Mouse (Mus musculus): ENCODE data around the gene Ess2.
A peak's percentile ranks its signal among the peaks of the same experiment; 100 is the strongest.
"Not testable (repeated sequence)": the region's sequence is repeated elsewhere in the genome, so short reads cannot be mapped to it uniquely, and the experiment has no call there.

Ess2 gene

GRCm38 (mm10) chr16:17911052-17911595 lies at the start of gene Ess2:
Gene Ess2, minus strand, starts transcription at chr16:17911348.
- DNase-seq, result peak; percentile 97

- DNase-seq, result not testable (repeated sequence)
Observed at GRCm38 (mm10) chr16:17956052-17956638, 45.0 kb upstream of the Ess2 start.

- no peak for DNase-seq
Observed at GRCm38 (mm10) chr16:17951618-17952017, 40.5 kb upstream of the Ess2 start.

- DNase-seq, result no peak
Observed at GRCm38 (mm10) chr16:17950068-17950467, 38.9 kb upstream of the Ess2 start.

- DNase-seq, result no peak
Observed at GRCm38 (mm10) chr16:17949421-17949877, 38.3 kb upstream of the Ess2 start.

- DNase-seq, result peak; percentile 55
Observed at GRCm38 (mm10) chr16:17945081-17945831, 34.1 kb upstream of the Ess2 start.

GRCm38 (mm10) chr16:17943466-17943865 lies 32.3 kb upstream of the Ess2 start:
- DNase-seq, result no peak

GRCm38 (mm10) chr16:17939255-17939751 lies 28.2 kb upstream of the Ess2 start:
- DNase-seq, result no peak

- DNase-seq, result peak; percentile 86
Observed at GRCm38 (mm10) chr16:17938821-17939220, 27.7 kb upstream of the Ess2 start.

GRCm38 (mm10) chr16:17938187-17938586 lies 27.0 kb upstream of the Ess2 start:
- DNase-seq, result no peak

- DNase-seq, result peak; percentile 53
Observed at GRCm38 (mm10) chr16:17936776-17937175, 25.6 kb upstream of the Ess2 start.

GRCm38 (mm10) chr16:17934445-17934910 lies 23.3 kb upstream of the Ess2 start:
- DNase-seq, result no peak

- no peak for DNase-seq
Observed at GRCm38 (mm10) chr16:17933594-17934444, 22.7 kb upstream of the Ess2 start.

GRCm38 (mm10) chr16:17931906-17932460 lies 20.8 kb upstream of the Ess2 start:
- no peak for DNase-seq

- DNase-seq, result no peak
Observed at GRCm38 (mm10) chr16:17929631-17930030, 18.5 kb upstream of the Ess2 start.

GRCm38 (mm10) chr16:17929211-17929610 lies 18.1 kb upstream of the Ess2 start:
- no peak for DNase-seq

GRCm38 (mm10) chr16:17928627-17929104 lies 17.5 kb upstream of the Ess2 start:
- DNase-seq, result peak; percentile 92

GRCm38 (mm10) chr16:17928087-17928580 lies 17.0 kb upstream of the Ess2 start, which contains the start of gene Slc25a1:
Gene Slc25a1, minus strand, starts transcription at chr16:17928219.
- DNase-seq, result peak; percentile 87

GRCm38 (mm10) chr16:17927351-17928082 lies 16.4 kb upstream of the Ess2 start:
- DNase-seq, result peak; percentile 29

- DNase-seq, result no peak
Observed at GRCm38 (mm10) chr16:17922163-17922538, 11.0 kb upstream of the Ess2 start.
